Mouse (Mus musculus): ENCODE measurements at regions not wholly inside any gene's neighbourhood (a gene's known extent, or its start where the extent isn't known, plus 50 kb on each side); places are given as distances from the start of the nearest gene placed in this dataset.

DNA sequence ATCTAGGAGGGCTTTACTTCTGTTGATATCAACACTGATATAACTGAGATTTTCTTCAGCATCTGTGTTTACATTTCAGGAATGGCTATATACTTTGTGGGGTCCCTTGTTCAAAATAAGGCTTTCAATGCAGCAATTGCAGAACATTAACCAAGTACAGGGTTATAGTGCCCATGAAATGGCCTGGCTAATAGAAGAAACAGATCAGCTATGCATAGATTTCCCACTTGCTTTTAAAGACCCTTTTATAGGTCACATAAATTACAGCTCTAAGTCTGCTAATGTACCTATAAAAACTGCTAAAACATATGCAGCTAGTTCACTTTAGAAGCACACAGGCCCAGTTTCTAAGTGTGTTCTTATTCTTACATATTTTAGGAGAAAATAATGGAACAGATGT is 472.1 kb downstream of the Nup35 start:
- Histone ChIP-seq H3K4me1 (replicated peaks; ENCODE audit: control insufficient read depth, insufficient read depth, low read length) (no peaks in the 10 kb centered on the region), H3K4me2 (ENCODE audit: low read depth, low read length) (no peak overlapping the region), H3K4me3 (ENCODE audit: low read length) (no peak overlapping the region), H3K27me3 (ENCODE audit: control insufficient read depth, insufficient read depth, low read depth, low read length) (no peaks in the 10 kb centered on the region), H3K36me3 (ENCODE audit: control insufficient read depth, insufficient read depth, low read length) (no peaks in the 10 kb centered on the region), H3K27ac (ENCODE audit: low read length) (no peak overlapping the region), H3K9ac (ENCODE audit: low read length) (no peak overlapping the region), H3K9me3 (ENCODE audit: control insufficient read depth, low read length) (no peaks in the 10 kb centered on the region)
- ATAC-seq (ENCODE audit: low read depth), result no peak

DNA sequence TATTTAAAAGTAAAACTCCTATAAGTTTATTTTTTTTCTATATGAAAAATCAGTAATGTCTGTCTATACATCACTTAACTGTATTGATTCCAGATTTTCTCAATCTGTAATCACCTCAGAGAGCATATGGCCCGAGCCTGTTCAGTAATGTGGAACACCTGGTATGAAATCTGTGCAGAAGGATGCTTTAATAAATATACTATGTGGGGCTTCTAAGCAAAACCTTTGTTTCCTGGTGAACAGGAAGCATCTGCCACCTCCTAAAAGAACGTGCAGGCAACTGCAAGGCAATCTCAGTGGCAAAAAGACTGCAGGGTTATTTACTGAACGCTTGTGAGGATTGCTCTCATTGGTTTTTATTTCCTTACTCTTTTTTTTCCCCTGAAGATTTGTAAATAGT is 488.8 kb downstream of the Nup35 start:
- WGBS, result 32% methylated on average over 3 of the region's 3 CpGs
- Histone ChIP-seq H3K4me1 (replicated peaks; ENCODE audit: control insufficient read depth, insufficient read depth, low read length) (no peaks in the 10 kb centered on the region), H3K9ac (ENCODE audit: low read length) (no peak overlapping the region), H3K9me3 (ENCODE audit: control insufficient read depth, low read length) (no peaks in the 10 kb centered on the region), H3K4me3 (ENCODE audit: low read length) (no peak overlapping the region), H3K4me2 (ENCODE audit: low read depth, low read length) (no peak overlapping the region), H3K27ac (ENCODE audit: low read length) (no peak overlapping the region), H3K27me3 (ENCODE audit: control insufficient read depth, insufficient read depth, low read depth, low read length) (no peaks in the 10 kb centered on the region), H3K36me3 (ENCODE audit: control insufficient read depth, insufficient read depth, low read length) (no peaks in the 10 kb centered on the region)
- no peak for ATAC-seq (ENCODE audit: low read depth)

DNA sequence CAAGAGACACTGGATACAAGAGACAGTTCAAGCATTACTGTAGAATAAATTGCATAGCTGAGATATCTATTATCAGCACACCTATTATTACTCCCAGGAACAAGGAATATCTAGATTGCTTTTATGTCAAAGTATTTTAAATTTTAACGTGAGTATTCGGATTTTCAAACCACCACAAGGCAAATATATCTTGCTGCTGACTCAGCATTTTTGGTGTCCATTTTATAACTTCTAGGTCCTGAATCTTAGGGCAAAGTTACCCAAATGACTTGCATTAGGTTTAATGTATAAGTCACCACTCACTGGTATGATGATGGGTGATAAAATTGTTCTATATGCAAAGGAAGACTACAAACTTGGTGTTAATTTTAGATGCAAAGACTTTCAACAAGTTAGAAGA is 501.7 kb downstream of the Nup35 start:
- Histone ChIP-seq H3K36me3 (ENCODE audit: control insufficient read depth, insufficient read depth, low read length) (no peaks in the 10 kb centered on the region), H3K9me3 (ENCODE audit: control insufficient read depth, low read length) (no peaks in the 10 kb centered on the region), H3K4me1 (replicated peaks; ENCODE audit: control insufficient read depth, insufficient read depth, low read length) (no peaks in the 10 kb centered on the region), H3K9ac (ENCODE audit: low read length) (no peak overlapping the region), H3K27ac (ENCODE audit: low read length) (no peak overlapping the region), H3K27me3 (ENCODE audit: control insufficient read depth, insufficient read depth, low read depth, low read length) (no peaks in the 10 kb centered on the region), H3K4me3 (ENCODE audit: low read length) (no peak overlapping the region), H3K4me2 (ENCODE audit: low read depth, low read length) (no peak overlapping the region)
- ATAC-seq (ENCODE audit: low read depth), result no peak
- WGBS, result 89% methylated on average over 2 of the region's 2 CpGs

DNA sequence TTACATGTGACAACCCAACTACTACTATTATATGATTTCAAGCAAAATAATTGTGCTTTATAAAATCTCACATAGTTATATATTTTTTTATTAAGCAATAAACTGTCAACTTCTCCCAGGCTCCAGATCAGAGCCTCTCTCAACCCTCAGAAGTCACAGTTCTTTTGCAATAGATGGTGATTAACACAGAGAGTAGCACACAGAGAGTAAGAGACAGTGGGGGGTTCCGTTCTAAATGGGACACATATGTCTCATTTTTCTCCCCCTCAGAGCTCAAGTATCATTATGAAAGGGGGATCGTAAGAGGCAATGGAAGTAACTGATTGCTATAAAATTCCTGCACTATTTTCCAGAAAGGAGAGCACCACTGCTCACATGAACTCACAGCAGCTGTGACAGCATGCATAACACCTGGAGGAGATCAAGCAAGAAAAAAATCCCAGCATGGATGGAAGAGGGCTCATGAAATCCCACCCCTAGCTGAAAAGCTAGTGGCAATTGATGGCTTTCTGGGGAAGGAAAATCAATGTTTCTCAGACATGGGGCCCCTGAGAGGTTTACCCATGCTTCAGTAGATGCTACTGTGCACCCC is 503.5 kb downstream of the Nup35 start:
- Histone ChIP-seq H3K4me2 (ENCODE audit: low read depth, low read length) (no peak overlapping the region), H3K4me3 (ENCODE audit: low read length) (no peak overlapping the region), H3K27ac (ENCODE audit: low read length) (no peak overlapping the region), H3K27me3 (ENCODE audit: control insufficient read depth, insufficient read depth, low read depth, low read length) (no peaks in the 10 kb centered on the region), H3K9ac (ENCODE audit: low read length) (no peak overlapping the region), H3K36me3 (ENCODE audit: control insufficient read depth, insufficient read depth, low read length) (no peaks in the 10 kb centered on the region), H3K9me3 (ENCODE audit: control insufficient read depth, low read length) (no peaks in the 10 kb centered on the region), H3K4me1 (replicated peaks; ENCODE audit: control insufficient read depth, insufficient read depth, low read length) (no peaks in the 10 kb centered on the region)
- WGBS, result 53% methylated on average over 2 of the region's 2 CpGs
- ATAC-seq (ENCODE audit: low read depth), result peak; percentile 54; the same call in 1 of the 2 replicates

DNA sequence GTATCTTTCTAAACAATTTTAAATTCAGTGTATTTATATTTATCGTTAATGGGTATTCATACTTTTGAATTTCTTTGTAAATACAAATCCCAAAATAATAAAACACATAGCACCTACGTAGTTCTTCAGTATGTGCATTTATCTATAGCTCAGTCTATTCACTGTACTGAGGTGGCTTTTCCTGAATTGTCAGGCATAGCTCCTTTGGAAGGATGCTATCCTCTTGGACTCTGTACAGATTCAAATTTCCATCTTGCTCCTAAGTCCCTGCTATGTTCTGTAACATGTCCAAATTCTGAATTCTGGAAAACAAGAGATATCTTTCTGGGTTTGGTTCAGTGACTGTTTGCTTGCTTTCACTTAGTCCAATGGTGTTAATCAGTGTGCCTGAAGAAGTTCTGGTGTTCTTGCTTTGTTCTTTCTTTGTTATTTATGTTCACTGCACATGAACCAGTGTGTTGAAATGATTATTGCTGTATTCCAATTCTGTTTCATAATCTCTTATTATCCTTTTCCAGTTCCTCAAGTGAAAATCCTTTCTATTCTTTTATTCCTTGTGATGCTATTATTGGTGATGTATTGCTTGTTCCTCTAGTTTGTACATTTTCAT is 519.5 kb downstream of the Nup35 start:
- H3K9ac ChIP-seq (ENCODE audit: low read length), result no peak overlapping the region
- 85% methylated on average over 2 of the region's 2 CpGs for whole genome bisulfite sequencing
- H3K36me3 ChIP-seq (ENCODE audit: control insufficient read depth, insufficient read depth, low read length), result no peaks in the 10 kb centered on the region
- no peaks in the 10 kb centered on the region for H3K27me3 ChIP-seq (ENCODE audit: control insufficient read depth, insufficient read depth, low read depth, low read length)
- H3K4me1 ChIP-seq (replicated peaks; ENCODE audit: control insufficient read depth, insufficient read depth, low read length), result no peaks in the 10 kb centered on the region
- H3K4me3 ChIP-seq (ENCODE audit: low read length), result no peak overlapping the region
- peak; percentile 74 for ATAC-seq (ENCODE audit: low read depth)
- H3K4me2 ChIP-seq (ENCODE audit: low read depth, low read length), result no peak overlapping the region
- H3K9me3 ChIP-seq (ENCODE audit: control insufficient read depth, low read length), result no peaks in the 10 kb centered on the region
- H3K27ac ChIP-seq (ENCODE audit: low read length), result no peak overlapping the region

DNA sequence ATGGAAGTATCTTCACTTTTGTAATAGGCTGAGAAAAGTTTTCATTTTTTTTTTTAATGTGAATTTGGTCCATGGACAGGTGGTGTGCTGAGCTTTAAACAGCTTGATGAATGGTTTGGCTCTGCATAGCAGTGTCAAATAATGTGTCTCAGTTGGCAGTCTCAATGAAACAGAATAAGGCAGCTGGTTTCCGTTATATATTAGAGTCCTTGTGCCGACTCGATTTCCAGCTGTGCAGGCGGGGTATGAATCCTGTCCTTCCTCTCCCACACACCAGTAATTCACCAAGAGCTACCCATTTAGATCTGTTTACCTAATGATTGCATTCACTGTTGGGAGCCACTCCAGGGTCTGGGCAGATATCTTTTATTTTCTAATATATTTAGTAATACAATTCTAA is 526.6 kb downstream of the Nup35 start:
- no peaks in the 10 kb centered on the region for H3K36me3 ChIP-seq (ENCODE audit: control insufficient read depth, insufficient read depth, low read length)
- ATAC-seq (ENCODE audit: low read depth), result peak; percentile 64; the same call in 1 of the 2 replicates
- H3K27me3 ChIP-seq (ENCODE audit: control insufficient read depth, insufficient read depth, low read depth, low read length), result no peaks in the 10 kb centered on the region
- 37% methylated on average over 4 of the region's 4 CpGs for WGBS
- H3K4me3 ChIP-seq (ENCODE audit: low read length), result no peak overlapping the region
- H3K4me1 ChIP-seq (replicated peaks; ENCODE audit: control insufficient read depth, insufficient read depth, low read length), result no peaks in the 10 kb centered on the region
- no peak overlapping the region for H3K27ac ChIP-seq (ENCODE audit: low read length)
- no peaks in the 10 kb centered on the region for H3K9me3 ChIP-seq (ENCODE audit: control insufficient read depth, low read length)
- H3K4me2 ChIP-seq (ENCODE audit: low read depth, low read length), result no peak overlapping the region
- no peak overlapping the region for H3K9ac ChIP-seq (ENCODE audit: low read length)

DNA sequence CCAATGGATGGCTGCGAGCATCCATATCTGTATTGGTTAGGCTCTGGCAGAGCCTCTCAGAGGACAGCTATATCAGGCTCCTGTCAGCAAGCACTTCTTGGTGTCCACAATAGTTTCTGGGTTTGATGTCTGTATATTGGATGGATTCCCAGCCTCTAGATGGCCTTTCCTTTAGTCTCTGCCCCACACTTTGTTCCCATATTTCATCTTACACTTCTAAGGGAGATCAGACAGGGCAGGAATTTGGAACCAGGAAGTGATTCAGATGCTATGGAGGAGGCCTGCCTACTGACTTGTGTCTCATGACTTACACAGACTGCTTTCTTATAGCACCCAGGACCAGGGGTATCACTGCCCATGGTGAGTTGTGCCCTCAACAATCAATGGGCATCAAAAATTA is 529.4 kb downstream of the Nup35 start:
- no peaks in the 10 kb centered on the region for H3K4me1 ChIP-seq (replicated peaks; ENCODE audit: control insufficient read depth, insufficient read depth, low read length)
- ATAC-seq (ENCODE audit: low read depth), result peak; percentile 75; the same call in 1 of the 2 replicates
- no peak overlapping the region for H3K9ac ChIP-seq (ENCODE audit: low read length)
- no peaks in the 10 kb centered on the region for H3K27me3 ChIP-seq (ENCODE audit: control insufficient read depth, insufficient read depth, low read depth, low read length)
- no peak overlapping the region for H3K4me2 ChIP-seq (ENCODE audit: low read depth, low read length)
- WGBS, result 50% methylated on average over 1 of the region's 1 CpGs
- H3K27ac ChIP-seq (ENCODE audit: low read length), result no peak overlapping the region
- no peak overlapping the region for H3K4me3 ChIP-seq (ENCODE audit: low read length)
- no peaks in the 10 kb centered on the region for H3K9me3 ChIP-seq (ENCODE audit: control insufficient read depth, low read length)
- no peaks in the 10 kb centered on the region for H3K36me3 ChIP-seq (ENCODE audit: control insufficient read depth, insufficient read depth, low read length)

DNA sequence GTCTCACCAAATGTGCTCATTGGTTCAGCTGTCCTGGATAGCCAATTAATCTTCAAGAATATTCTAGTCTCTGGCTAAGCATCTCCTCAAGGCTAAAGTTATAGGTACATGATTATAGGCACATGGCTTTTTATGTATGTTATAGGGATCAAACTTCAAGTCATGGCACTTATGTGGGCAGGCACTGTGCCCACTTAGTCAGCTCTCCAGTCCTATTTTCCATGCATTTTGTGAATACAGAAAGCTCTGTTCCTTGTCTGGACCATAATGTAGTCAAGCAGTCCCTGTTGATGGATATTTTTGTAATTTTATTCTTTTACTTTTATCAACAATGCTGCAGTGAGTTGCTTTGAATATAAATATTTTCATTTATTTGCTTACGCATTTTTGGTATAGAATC is 531.1 kb downstream of the Nup35 start:
- ATAC-seq (ENCODE audit: low read depth), result no peak
- WGBS, result 70% methylated on average over 1 of the region's 1 CpGs
- H3K27ac ChIP-seq (ENCODE audit: low read length), result no peak overlapping the region

DNA sequence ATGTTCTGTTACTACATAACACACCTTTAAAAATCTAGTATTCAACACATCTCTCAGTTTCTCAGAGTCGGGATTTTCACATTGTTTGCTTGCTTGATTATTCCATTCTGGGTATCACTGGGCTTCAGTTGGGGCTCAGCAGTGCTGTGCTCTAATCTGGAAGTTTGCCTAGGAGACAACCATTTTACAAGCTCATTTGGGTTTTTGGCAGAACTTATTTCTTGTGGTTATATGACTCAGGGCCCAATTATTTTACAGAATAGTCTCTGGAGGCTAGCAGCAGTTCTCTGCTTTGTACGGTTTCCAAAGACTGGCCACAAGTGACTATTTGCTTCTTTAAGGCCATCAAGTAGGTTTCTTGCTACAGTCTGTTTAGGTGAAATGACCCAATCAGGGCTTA is 565.4 kb downstream of the Nup35 start:
- Histone ChIP-seq H3K4me2 (ENCODE audit: low read depth, low read length) (no peak overlapping the region), H3K4me3 (ENCODE audit: low read length) (no peak overlapping the region), H3K9ac (ENCODE audit: low read length) (no peak overlapping the region), H3K27ac (ENCODE audit: low read length) (no peak overlapping the region), H3K4me1 (replicated peaks; ENCODE audit: control insufficient read depth, insufficient read depth, low read length) (no peaks in the 10 kb centered on the region), H3K36me3 (ENCODE audit: control insufficient read depth, insufficient read depth, low read length) (no peaks in the 10 kb centered on the region), H3K27me3 (ENCODE audit: control insufficient read depth, insufficient read depth, low read depth, low read length) (no peaks in the 10 kb centered on the region), H3K9me3 (ENCODE audit: control insufficient read depth, low read length) (no peaks in the 10 kb centered on the region)
- WGBS, result 85% methylated on average over 2 of the region's 2 CpGs
- ATAC-seq (ENCODE audit: low read depth), result no peak

More for the DNA sequence above, 531.1 kb downstream of the Nup35 start:
- H3K4me2 ChIP-seq (ENCODE audit: low read depth, low read length), result no peak overlapping the region
- H3K27me3 ChIP-seq (ENCODE audit: control insufficient read depth, insufficient read depth, low read depth, low read length), result no peaks in the 10 kb centered on the region
- no peaks in the 10 kb centered on the region for H3K9me3 ChIP-seq (ENCODE audit: control insufficient read depth, low read length)
- no peak overlapping the region for H3K4me3 ChIP-seq (ENCODE audit: low read length)
- no peak overlapping the region for H3K9ac ChIP-seq (ENCODE audit: low read length)
- H3K36me3 ChIP-seq (ENCODE audit: control insufficient read depth, insufficient read depth, low read length), result no peaks in the 10 kb centered on the region
- H3K4me1 ChIP-seq (replicated peaks; ENCODE audit: control insufficient read depth, insufficient read depth, low read length), result no peaks in the 10 kb centered on the region

DNA sequence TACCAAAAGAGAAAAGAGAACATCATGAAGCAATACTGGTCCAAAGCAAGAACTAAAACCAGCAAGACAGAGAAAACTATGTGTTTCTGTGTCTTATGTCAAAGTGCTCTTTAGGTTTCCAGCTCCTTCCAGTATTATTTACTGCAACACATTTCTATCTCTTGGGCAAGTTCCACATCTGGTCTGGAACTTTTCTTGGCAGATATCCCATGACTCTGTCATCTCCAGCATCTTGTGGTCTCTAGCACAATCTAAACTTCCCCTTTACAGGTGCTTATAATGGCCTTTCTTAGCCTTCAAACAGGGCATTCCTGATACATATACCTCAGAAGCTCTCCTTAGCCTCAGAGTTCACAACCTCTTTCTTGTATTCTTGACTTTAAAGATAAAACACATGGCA is 568.9 kb downstream of the Nup35 start:
- no peaks in the 10 kb centered on the region for H3K27me3 ChIP-seq (ENCODE audit: control insufficient read depth, insufficient read depth, low read depth, low read length)
- H3K4me2 ChIP-seq (ENCODE audit: low read depth, low read length), result no peak overlapping the region
- H3K9ac ChIP-seq (ENCODE audit: low read length), result no peak overlapping the region
- peak; percentile 26; the same call in 1 of the 2 replicates for ATAC-seq (ENCODE audit: low read depth)
- H3K4me3 ChIP-seq (ENCODE audit: low read length), result no peak overlapping the region
- no peak overlapping the region for H3K27ac ChIP-seq (ENCODE audit: low read length)
- no peaks in the 10 kb centered on the region for H3K36me3 ChIP-seq (ENCODE audit: control insufficient read depth, insufficient read depth, low read length)
- no peaks in the 10 kb centered on the region for H3K9me3 ChIP-seq (ENCODE audit: control insufficient read depth, low read length)
- no peaks in the 10 kb centered on the region for H3K4me1 ChIP-seq (replicated peaks; ENCODE audit: control insufficient read depth, insufficient read depth, low read length)

All from lung, embryonic 16.5 days (tissue).